Mouse (Mus musculus) liver, embryonic 14.5 days (tissue): ENCODE results near the gene Cops7b.

Source experiments
- CTCF ChIP-seq: IDR thresholded peaks from 2 replicates; pipeline ENCODE4 v1.5.1; 2016; ENCODE audit warnings: antibody characterized with exemption, low read depth, control low read depth
- EP300 ChIP-seq: IDR thresholded peaks from 2 replicates; pipeline ENCODE4 v1.6.1; 2016; ENCODE audit warnings: antibody characterized with exemption, low read depth

- TF ChIP-seq CTCF = no peak
- TF ChIP-seq EP300 = no peak
Measured at GRCm38 (mm10) chr1:86569292-86569860, 13.3 kb upstream of the Cops7b start.
